Mouse (Mus musculus) testis, adult 10 weeks (tissue): ENCODE data around the gene Prkaca. TPM values are rescaled to one million over a fixed set of nuclear protein-coding genes. Genes with fewer than 3 reads are reported as not detected.

Experiments
- polyA plus RNA-seq: library from polyadenylated mRNA; stranded (reverse); fragments of 350-450 nt; fragmentation: Illumina TruSeq; extraction: RNeasy Lipid Tissue Mini Kit (QIAGEN cat#74804); gene quantifications from one replicate; pipeline ENCODE4 v1.2.3, GENCODE M21; 2014; ENCODE audit warnings: low read depth, low replicate concordance

Gene Prkaca
- polyA plus RNA-seq, result 37.0 TPM

DNA sequence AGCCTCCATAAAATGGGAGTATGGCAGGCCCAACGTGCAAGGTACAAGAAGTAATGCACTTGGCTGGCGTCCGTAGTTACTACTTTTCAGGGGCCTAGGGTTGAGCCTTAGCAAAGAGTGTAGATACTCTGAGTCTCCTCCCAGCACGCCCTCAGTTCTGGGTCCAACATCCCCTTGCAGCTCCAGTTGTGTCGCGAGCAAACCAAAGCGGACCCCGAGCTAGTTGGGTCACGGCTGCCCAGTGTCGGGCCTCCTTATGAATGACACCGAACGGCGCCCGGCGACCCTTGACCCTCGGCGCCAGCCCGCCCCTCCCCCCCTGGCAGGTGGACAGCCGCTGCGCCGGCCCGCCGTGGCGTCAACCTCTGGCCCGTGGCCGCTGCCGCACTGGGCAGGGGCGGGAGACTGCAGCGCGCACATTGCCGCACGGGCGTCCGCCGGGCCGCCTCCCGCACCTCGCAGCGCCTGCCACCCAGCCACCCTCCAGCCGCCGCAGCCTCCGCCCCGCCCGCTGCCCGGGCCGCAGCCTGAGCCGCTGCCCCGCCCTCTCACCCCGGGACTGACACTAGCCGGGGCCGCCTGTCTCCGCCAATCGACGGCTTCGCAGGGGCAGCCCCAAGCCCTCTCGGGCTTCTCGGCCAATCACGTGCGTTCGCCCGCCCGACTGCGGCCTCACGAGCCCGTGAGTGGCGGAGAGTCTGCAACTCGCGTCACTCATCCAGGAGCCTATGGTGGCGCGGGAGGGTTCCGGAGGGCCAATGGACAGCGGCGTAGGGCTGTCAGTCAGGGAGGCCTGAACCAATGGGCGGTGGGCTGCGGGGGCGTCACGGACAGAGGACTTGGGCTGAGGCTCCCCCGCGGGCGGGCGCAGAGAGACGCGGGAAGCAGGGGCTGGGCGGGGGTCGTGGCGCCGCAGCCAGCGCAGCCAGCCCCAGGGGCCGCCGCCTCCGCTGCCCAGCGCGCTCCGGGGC lies at the start of gene Prkaca:
Gene Prkaca (plus strand): TSS at position 844 of the 971 bp plus-strand sequence.

DNA sequence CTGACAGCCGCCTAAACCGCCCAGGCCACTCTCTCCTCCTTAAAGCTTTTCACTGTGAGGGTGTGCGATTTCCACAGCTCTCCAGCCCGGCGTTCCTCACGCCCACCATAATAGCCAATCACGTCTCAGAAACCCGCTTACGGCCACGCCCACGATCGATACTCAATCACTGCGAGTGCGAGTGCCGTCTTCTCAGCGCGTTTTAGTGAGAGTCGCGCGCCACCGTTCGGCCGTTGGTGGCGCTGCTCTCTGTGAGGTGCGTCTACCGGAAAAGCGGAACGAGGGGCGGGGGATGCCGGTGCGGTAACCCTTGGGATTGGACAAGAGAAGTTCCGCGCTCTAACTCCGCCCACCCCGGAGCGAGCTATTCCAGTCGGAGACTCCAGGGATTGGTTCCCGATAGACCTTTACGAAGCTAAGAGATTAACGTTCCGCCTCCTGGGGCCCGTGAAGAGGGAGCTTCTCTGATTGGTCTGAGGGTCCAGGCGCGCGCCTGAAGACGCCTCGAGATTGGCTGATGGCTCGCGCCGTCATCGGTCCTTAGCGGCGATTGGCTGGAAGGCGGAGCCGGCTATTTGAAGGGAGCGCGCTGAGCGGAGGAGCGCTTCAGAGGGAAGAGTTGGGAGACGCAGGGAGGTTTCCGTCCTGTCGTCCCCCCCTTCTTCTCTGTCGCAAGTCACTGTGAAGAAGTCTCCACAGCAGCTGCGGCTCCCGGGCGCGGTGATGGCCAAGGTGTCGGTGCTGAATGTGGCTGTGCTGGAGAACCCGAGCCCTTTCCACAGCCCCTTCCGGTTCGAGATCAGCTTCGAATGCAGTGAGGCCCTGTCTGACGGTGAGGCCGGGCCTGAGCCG lies 17.5 kb upstream of the Prkaca start, which contains the start of the genes Gm10644 and Asf1b:
Gene Gm10644 (minus strand): TSS at position 100 of the 852 bp plus-strand sequence.
Gene Asf1b (plus strand): TSS at position 402 of the 852 bp plus-strand sequence.

DNA sequence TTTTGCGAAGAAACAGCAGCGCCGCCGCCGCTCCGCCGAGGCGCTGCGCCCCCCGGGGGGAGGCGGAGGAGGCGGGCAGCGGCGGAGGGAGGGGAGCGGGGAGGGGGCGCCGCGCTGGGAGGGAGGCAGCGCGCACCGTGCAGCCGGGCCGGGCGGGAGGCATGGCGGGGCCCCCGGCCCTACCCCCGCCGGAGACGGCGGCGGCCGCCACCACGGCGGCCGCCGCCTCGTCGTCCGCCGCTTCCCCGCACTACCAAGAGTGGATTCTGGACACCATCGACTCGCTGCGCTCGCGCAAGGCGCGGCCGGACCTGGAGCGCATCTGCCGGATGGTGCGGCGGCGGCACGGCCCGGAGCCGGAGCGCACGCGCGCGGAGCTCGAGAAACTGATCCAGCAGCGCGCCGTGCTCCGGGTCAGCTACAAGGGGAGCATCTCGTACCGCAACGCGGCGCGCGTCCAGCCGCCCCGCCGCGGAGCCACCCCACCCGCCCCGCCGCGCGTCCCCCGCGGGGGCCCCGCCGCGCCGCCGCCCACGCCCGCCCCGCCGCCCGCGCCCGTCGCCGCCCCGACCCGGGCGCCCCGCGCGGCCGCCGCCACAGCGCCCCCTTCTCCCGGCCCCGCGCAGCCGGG lies 24.8 kb downstream of the Prkaca start, which contains the start of gene Samd1:
Gene Samd1 (plus strand): TSS at position 162 of the 631 bp plus-strand sequence.

DNA sequence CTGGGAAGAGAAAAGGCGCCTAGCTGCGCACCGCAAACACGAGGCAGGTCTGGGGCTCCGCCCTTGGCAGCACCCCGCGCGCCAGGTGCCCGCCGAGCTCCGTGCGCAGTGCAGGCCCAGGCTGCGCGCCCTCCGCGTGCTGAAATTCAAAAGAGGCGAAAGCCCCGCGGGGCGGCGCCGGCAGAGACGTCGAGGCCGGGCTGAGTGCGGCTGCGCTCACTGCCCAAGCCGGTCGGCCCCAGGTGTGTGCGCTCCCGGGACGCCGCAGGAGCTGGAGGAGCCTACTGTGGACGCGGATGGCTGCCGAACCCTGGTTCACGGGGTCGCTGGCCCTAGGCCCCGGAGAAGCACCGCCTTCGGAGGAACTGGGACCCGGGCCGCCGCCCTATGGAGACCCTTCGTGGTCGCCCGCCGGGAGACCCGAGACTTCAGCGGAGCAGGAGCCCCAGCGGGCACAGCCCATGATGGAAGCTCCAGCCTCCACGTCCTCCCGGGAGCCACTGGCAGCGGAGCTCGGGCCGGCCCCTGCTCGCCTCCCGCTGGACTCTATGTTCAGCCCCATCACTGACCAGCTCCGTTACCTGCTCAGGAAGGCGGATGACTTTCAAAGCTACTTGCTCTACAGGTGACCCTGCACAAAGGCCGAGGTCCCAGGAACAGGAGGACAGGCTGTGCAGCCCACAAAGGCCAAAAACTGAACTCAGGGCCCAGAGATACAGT lies 28.6 kb downstream of the Prkaca start, which contains the start of gene 1700067K01Rik:
Gene 1700067K01Rik (plus strand): TSS at position 222 of the 720 bp plus-strand sequence.

DNA sequence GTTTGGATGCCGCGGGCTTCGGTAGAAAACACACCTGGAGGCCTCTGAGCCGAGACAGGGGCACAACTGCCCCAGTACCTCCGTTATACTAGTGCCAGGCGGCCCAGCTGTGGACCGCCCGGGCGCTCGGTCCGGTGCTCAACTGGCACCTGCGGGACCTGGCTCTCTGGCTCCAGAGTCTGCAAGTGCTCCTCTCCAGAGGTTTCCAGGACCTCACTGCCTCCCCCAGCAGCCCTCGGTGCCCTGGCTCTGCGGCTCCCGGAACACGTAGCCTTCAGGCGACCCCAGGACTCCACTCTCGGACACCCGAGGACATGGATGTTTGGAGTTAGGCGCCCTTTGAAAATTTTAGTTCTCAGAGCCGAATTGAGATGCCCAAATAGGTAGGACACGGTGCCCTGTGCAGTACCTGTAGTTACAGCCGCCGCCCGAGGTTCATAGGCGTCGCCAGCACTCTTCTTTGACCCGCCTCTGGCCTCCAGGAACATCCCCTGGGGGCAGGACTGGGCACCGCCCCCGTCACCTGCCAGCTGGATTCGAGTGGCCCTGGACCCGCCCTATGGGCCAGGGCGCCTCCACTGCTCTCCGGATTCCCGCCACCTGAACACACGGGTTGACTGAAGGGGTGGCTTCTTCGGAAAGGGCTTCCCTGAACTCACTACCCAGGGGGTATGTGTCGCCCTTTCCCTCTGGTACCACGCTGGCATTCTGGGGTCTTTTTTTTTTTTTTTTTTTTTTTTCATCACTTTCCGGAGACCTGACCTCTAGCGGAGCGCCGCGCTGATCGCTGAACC lies 39.1 kb downstream of the Prkaca start, which contains the start of gene 2210011C24Rik:
Gene 2210011C24Rik (minus strand): TSS at position 467 of the 794 bp plus-strand sequence.

DNA sequence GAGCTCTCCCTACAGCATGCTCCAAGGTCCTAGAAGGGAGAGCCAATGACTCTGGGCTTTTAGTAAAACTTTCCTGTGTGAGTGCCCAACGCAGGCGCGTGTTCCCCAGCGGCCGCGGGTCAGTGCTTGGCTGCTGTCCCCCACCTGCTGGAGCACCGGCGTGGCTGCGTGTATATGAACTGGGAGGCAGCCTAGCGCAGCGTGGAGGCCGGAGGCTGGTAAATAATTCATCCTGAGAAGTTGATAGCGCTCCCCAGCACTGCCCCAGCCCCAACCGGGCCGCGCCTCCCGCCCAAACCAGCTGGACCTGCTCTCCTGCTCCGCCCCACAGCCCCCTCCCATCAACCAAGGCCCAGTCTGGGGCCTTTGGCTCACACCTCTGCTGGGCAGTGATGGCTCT lies 48.3 kb downstream of the Prkaca start, which contains the start of gene Palm3:
Gene Palm3 (plus strand): TSS at position 376 of the 400 bp plus-strand sequence.

DNA sequence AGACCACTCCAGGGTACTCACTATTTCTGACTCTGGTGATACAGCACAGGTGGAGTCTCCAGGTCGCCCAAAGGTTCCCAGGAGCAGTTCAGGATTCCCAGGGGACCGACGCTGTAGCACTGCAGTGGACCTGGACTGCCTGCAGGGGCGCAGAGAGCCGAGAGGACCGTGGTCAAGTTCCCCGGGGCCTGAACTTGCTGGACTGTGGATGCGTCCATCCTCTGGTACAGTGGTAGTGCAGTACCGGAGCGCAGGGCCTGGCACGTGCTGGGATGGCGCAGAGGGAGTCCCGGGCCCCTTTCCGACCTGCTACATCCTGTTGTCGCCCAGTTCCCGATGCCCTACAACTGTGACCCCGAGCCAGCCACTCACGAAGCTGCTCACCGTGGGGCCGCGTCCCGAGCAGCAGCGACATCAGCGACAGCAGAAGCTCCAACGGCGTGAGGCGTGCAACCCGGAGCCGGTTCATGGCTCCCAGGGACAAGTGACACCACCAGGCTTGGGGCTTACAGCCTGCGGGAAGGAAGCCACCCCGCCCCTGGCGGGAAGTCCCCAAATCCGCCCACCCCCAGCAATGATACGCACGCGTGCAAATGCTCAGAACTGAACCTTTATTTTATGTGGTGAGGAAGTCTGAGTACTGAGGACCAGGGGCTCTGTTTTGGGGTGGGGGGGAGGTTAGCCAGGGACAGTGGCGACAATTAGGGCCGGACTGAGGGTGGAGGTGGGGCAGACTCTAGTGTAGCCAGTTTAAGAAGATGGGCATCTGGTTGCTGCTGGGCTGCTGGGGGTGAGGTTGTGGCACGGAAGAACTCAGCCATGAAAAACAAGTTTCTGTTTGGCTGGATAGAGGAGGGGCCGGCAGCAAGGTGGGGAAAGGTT lies 69.5 kb downstream of the Prkaca start, which contains the start of gene Il27ra:
Gene Il27ra (minus strand): TSS at position 524 of the 882 bp plus-strand sequence.

DNA sequence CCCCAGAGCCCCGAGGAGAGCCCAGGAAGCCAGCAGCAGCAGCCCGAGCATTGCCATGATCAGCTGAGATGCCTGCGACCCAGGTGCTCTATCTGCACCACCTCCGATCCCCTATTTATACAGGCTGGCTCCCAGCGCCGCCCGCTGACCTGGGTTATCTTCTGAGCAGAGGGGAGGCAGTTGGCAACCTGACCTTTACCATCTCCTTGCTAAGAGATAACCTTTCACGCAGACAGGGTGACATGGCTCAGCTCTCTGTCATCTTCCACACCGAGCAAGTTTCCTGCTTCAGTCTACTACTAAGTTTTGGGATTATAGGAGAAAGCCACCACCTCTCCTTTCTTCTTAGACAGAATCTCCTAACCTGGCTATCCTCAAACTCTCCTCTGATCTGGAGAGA lies 72.1 kb downstream of the Prkaca start, which contains the start of gene Rln3:
Gene Rln3 (minus strand): TSS at position 101 of the 400 bp plus-strand sequence.

Other genes with a start within 250 kb of the Prkaca start
- 1.8 TPM for gene Adgre5, start 231.7 kb upstream of the Prkaca start, polyA plus RNA-seq
- gene Adgrl1, start 72.9 kb upstream of the Prkaca start, polyA plus RNA-seq, result 3.5 TPM
- gene Gm10644, start 17.8 kb upstream of the Prkaca start, polyA plus RNA-seq, result 2.5 TPM
- 32.0 TPM for gene Asf1b, start 17.5 kb upstream of the Prkaca start, polyA plus RNA-seq
- gene Samd1, start 24.7 kb downstream of the Prkaca start, polyA plus RNA-seq, result 2.1 TPM
- 2.4 TPM for gene 1700067K01Rik, start 28.5 kb downstream of the Prkaca start, polyA plus RNA-seq
- 15.4 TPM for gene 2210011C24Rik, start 39.2 kb downstream of the Prkaca start, polyA plus RNA-seq
- 0.13 TPM for gene Palm3, start 48.5 kb downstream of the Prkaca start, polyA plus RNA-seq
- gene Il27ra, start 69.6 kb downstream of the Prkaca start, polyA plus RNA-seq, result not detected
- gene Rln3, start 72.0 kb downstream of the Prkaca start, polyA plus RNA-seq, result not detected
- gene Gm10643, start 92.1 kb downstream of the Prkaca start, polyA plus RNA-seq, result 8.6 TPM
- 2.3 TPM for gene Rfx1, start 93.8 kb downstream of the Prkaca start, polyA plus RNA-seq
- 7.9 TPM for gene Dcaf15, start 131.8 kb downstream of the Prkaca start, polyA plus RNA-seq
- not detected for gene Podnl1, start 153.0 kb downstream of the Prkaca start, polyA plus RNA-seq
- gene Cc2d1a, start 174.9 kb downstream of the Prkaca start, polyA plus RNA-seq, result 0.74 TPM
- 5.8 TPM for gene 4930432K21Rik, start 175.0 kb downstream of the Prkaca start, polyA plus RNA-seq
- gene Nanos3, start 212.2 kb downstream of the Prkaca start, polyA plus RNA-seq, result not detected